Mouse (Mus musculus): ENCODE measurements around the gene Gfod2. TPM values are rescaled to one million over a fixed set of nuclear protein-coding genes. Genes with fewer than 3 reads are reported as not detected.

The Gfod2 gene
- polyA plus RNA-seq (2014; fragmentation: Illumina TruSeq; extraction: RNeasy Lipid Tissue Mini Kit (QIAGEN cat#74804); ENCODE audit: low replicate concordance): 0.22 TPM

DNA sequence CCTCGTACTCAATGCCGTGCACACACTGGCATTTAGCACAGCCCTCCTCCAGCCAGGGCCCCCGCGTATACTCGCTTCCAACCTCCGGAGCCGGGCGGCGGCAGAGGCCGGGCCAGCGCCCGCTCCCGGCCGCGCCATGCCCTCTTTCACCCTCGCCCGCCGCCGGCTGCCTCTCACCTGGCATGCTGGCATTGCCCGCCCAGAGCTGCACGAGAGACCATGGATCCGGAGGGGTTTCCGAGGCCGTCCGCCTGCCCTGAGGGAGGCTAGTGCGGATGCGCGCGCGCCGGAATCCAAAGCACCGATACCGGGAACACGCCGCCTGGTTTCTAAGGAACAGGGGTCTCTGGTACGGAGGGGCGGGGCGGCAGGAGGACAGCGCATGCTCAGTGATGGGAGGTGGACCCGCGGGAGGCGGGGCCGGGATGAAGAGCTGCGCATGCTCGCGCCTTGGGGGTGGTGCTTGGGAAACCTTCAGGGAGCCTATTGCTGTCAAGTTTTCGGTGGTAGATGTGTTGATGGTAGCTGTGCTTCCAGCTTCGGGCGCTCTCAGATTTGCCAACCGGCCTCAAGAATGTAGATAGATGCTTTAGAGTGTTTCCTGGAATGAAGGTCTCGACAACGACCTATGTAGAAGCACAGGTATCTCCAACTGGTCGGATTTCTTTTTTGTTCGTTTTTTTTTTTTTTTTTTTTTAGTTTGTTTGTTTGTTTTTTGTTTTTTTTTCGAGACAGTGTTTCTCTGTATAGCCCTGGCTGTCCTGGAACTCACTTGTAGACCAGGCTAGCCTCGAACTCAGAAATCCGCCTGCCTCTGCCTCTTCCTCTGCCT is at the start of gene Gfod2:
TSS of gene Gfod2 (minus strand) at position 388 of the 832 bp plus-strand sequence.

DNA sequence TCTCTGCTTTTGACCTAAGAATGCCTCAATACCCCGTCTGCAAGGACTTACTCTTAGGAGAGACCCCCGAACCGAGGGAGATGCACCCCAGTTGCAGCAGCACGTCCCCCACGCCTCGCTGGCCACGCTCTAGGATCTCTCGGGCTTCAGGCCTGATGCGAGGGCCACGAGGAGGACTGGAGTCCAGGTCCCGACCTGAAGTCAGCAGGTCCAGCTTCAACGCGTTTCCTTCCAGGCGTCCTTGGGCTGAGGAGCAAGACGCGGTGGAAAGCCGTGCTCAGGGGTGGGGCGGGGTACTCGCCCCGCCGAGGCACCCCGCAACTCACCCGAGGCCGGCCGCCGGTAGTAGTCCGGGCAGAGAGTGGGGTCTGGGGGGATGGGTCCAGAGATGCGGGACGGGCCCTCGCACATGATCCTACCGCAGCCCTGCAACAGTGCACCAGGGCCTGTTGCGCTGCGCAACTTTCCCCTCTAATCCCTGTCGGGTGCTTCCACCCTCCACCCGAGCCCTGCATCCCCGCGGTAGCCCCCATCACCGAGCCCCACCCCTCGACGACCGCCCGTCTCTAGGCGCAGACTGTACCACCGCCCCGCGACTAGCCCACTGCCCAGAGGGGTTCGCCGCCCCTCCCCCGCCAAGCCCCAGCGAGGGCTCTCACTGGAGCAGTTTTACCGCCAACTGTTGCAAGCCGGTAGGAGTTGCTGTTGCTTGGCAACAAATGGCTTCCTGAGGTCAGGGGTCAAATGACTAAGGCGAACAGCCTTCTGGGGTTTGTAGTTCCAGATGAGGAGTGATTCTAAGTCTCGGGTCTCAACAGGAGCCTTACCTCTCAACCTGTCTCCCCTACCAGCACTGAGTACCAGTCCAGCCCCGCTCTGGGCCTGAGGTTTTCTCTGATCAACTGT is 50.7 kb downstream of the Gfod2 start, which contains the start of the genes 4933405L10Rik and Enkd1:
TSS of gene 4933405L10Rik (plus strand) at position 158 of the 906 bp plus-strand sequence.
TSS of gene Enkd1 (minus strand) at position 713 of the 906 bp plus-strand sequence.

DNA sequence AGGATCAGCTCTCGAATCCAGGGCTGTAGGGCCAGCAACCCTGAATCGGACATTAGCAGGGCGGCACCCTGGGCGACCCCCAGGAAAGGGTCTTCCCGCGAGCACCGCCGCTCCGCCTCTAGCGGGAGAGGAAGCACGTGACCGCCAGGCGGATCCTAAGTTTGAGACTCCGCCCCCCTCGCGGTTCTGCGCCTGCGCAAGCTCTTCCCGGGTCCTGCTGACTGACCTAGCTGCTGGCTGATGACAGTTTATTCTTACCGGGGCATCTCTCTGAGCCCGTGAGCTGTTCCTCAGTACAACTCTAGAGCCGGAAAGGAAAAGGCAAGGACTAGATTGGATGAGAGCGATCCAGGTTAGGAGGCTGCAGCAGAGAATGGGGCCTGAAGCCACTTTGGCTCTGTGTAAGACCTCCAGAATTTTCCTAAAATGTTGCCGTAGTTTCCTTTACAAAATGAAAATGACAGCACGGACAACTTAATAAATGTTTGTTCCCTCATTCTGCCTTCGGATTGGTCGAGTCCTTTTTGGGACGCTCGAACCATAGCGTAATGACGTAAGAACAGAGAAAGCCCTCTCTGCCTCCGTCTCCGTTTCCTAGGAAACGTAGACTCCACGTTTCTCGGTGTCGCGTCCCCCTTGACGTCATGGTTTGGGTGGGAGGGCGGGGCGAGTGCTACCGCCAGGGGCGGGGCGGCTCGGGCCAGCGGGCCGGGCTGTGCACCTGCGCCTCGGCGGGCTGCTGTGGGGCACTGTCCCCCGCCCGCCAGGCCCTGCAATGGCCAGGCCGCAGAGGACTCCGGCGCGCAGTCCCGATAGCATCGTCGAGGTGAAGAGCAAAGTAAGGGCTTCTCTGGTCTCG is 57.3 kb downstream of the Gfod2 start, which contains the start of the genes Acd and Pard6a:
TSS of gene Acd (minus strand) at position 137 of the 859 bp plus-strand sequence.
TSS of gene Pard6a (plus strand) at position 183 of the 859 bp plus-strand sequence.

DNA sequence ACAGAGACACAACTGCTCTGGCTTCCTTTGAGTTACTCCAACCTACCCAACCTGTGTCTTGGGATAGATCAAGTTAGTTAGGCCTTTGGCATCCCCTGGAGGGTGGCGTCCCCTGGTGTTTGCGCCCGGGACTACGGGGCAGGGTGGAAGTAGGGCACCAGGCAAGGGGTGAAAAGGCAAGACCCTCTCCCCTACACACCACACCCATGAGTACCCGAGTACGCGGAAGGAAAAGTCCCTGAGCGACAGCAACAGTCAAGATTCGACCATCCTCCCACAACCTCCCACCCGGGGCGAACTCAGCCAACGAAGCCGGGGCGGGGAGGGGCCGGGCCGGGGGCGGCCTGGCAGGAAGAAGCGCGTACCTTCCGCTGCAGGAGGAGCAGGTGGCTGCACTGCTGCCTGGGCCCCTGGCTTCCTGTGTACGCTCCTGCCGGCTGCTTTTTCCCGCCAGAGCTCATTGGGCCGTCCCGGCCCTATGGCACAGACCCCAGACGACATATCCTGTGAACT is 72.6 kb downstream of the Gfod2 start, which contains the start of gene Carmil2:
TSS of gene Carmil2 (plus strand) at position 479 of the 513 bp plus-strand sequence.

Other genes starting within 250 kb of the Gfod2 start
- 0.89 TPM for gene Hsd11b2, start 239.9 kb downstream of the Gfod2 start, polyA plus RNA-seq (2014; fragmentation: Illumina TruSeq; extraction: RNeasy Lipid Tissue Mini Kit (QIAGEN cat#74804); ENCODE audit: low replicate concordance)
- gene Atp6v0d1, start 192.6 kb downstream of the Gfod2 start, polyA plus RNA-seq (2014; fragmentation: Illumina TruSeq; extraction: RNeasy Lipid Tissue Mini Kit (QIAGEN cat#74804); ENCODE audit: low replicate concordance): 8.5 TPM
- 0.11 TPM for gene Ripor1, start 153.4 kb downstream of the Gfod2 start, polyA plus RNA-seq (2014; fragmentation: Illumina TruSeq; extraction: RNeasy Lipid Tissue Mini Kit (QIAGEN cat#74804); ENCODE audit: low replicate concordance)
- 64.9 TPM for gene Ctcf, start 122.1 kb downstream of the Gfod2 start, polyA plus RNA-seq (2014; fragmentation: Illumina TruSeq; extraction: RNeasy Lipid Tissue Mini Kit (QIAGEN cat#74804); ENCODE audit: low replicate concordance)
- gene Agrp, start 121.3 kb downstream of the Gfod2 start, polyA plus RNA-seq (2014; fragmentation: Illumina TruSeq; extraction: RNeasy Lipid Tissue Mini Kit (QIAGEN cat#74804); ENCODE audit: low replicate concordance): not detected
- 0.30 TPM for gene Carmil2, start 72.4 kb downstream of the Gfod2 start, polyA plus RNA-seq (2014; fragmentation: Illumina TruSeq; extraction: RNeasy Lipid Tissue Mini Kit (QIAGEN cat#74804); ENCODE audit: low replicate concordance)
- gene Acd, start 57.6 kb downstream of the Gfod2 start, polyA plus RNA-seq (2014; fragmentation: Illumina TruSeq; extraction: RNeasy Lipid Tissue Mini Kit (QIAGEN cat#74804); ENCODE audit: low replicate concordance): 0.85 TPM
- not detected for gene Pard6a, start 57.5 kb downstream of the Gfod2 start, polyA plus RNA-seq (2014; fragmentation: Illumina TruSeq; extraction: RNeasy Lipid Tissue Mini Kit (QIAGEN cat#74804); ENCODE audit: low replicate concordance)
- gene 4933405L10Rik, start 51.0 kb downstream of the Gfod2 start, polyA plus RNA-seq (2014; fragmentation: Illumina TruSeq; extraction: RNeasy Lipid Tissue Mini Kit (QIAGEN cat#74804); ENCODE audit: low replicate concordance): not detected
- not detected for gene Enkd1, start 50.5 kb downstream of the Gfod2 start, polyA plus RNA-seq (2014; fragmentation: Illumina TruSeq; extraction: RNeasy Lipid Tissue Mini Kit (QIAGEN cat#74804); ENCODE audit: low replicate concordance)
- gene Ranbp10, start 68.7 kb upstream of the Gfod2 start, polyA plus RNA-seq (2014; fragmentation: Illumina TruSeq; extraction: RNeasy Lipid Tissue Mini Kit (QIAGEN cat#74804); ENCODE audit: low replicate concordance): 3.2 TPM
- not detected for gene Tsnaxip1, start 69.1 kb upstream of the Gfod2 start, polyA plus RNA-seq (2014; fragmentation: Illumina TruSeq; extraction: RNeasy Lipid Tissue Mini Kit (QIAGEN cat#74804); ENCODE audit: low replicate concordance)
- 1.1 TPM for gene Cenpt, start 94.6 kb upstream of the Gfod2 start, polyA plus RNA-seq (2014; fragmentation: Illumina TruSeq; extraction: RNeasy Lipid Tissue Mini Kit (QIAGEN cat#74804); ENCODE audit: low replicate concordance)
- gene Thap11, start 96.5 kb upstream of the Gfod2 start, polyA plus RNA-seq (2014; fragmentation: Illumina TruSeq; extraction: RNeasy Lipid Tissue Mini Kit (QIAGEN cat#74804); ENCODE audit: low replicate concordance): 4.3 TPM
- 40.2 TPM for gene Nutf2, start 101.9 kb upstream of the Gfod2 start, polyA plus RNA-seq (2014; fragmentation: Illumina TruSeq; extraction: RNeasy Lipid Tissue Mini Kit (QIAGEN cat#74804); ENCODE audit: low replicate concordance)
- 1.5 TPM for gene Edc4, start 122.2 kb upstream of the Gfod2 start, polyA plus RNA-seq (2014; fragmentation: Illumina TruSeq; extraction: RNeasy Lipid Tissue Mini Kit (QIAGEN cat#74804); ENCODE audit: low replicate concordance)
- gene Nrn1l, start 134.9 kb upstream of the Gfod2 start, polyA plus RNA-seq (2014; fragmentation: Illumina TruSeq; extraction: RNeasy Lipid Tissue Mini Kit (QIAGEN cat#74804); ENCODE audit: low replicate concordance): not detected
- 0.52 TPM for gene Pskh1, start 141.8 kb upstream of the Gfod2 start, polyA plus RNA-seq (2014; fragmentation: Illumina TruSeq; extraction: RNeasy Lipid Tissue Mini Kit (QIAGEN cat#74804); ENCODE audit: low replicate concordance)
- gene Ctrl, start 175.2 kb upstream of the Gfod2 start, polyA plus RNA-seq (2014; fragmentation: Illumina TruSeq; extraction: RNeasy Lipid Tissue Mini Kit (QIAGEN cat#74804); ENCODE audit: low replicate concordance): 24.9 TPM
- gene Psmb10, start 179.8 kb upstream of the Gfod2 start, polyA plus RNA-seq (2014; fragmentation: Illumina TruSeq; extraction: RNeasy Lipid Tissue Mini Kit (QIAGEN cat#74804); ENCODE audit: low replicate concordance): 1.7 TPM
- not detected for gene Lcat, start 184.7 kb upstream of the Gfod2 start, polyA plus RNA-seq (2014; fragmentation: Illumina TruSeq; extraction: RNeasy Lipid Tissue Mini Kit (QIAGEN cat#74804); ENCODE audit: low replicate concordance)
- gene Slc12a4, start 207.4 kb upstream of the Gfod2 start, polyA plus RNA-seq (2014; fragmentation: Illumina TruSeq; extraction: RNeasy Lipid Tissue Mini Kit (QIAGEN cat#74804); ENCODE audit: low replicate concordance): 0.26 TPM
- gene Dpep3, start 220.8 kb upstream of the Gfod2 start, polyA plus RNA-seq (2014; fragmentation: Illumina TruSeq; extraction: RNeasy Lipid Tissue Mini Kit (QIAGEN cat#74804); ENCODE audit: low replicate concordance): not detected
- 1.3 TPM for gene Dus2, start 232.7 kb upstream of the Gfod2 start, polyA plus RNA-seq (2014; fragmentation: Illumina TruSeq; extraction: RNeasy Lipid Tissue Mini Kit (QIAGEN cat#74804); ENCODE audit: low replicate concordance)
- not detected for gene Dpep2nb, start 247.3 kb upstream of the Gfod2 start, polyA plus RNA-seq (2014; fragmentation: Illumina TruSeq; extraction: RNeasy Lipid Tissue Mini Kit (QIAGEN cat#74804); ENCODE audit: low replicate concordance)